Mouse (Mus musculus) olfactory bulb, adult 2 months (tissue): ENCODE measurements around the gene Palld. TPM values are rescaled to one million over a fixed set of nuclear protein-coding genes. Genes with fewer than 3 reads are reported as not detected.

Source experiments
- H3K27ac ChIP-seq: fragments of 200-500 bp; 2 replicates; pipeline ENCODE4 v1.5.1; 2012; ENCODE audit warnings: low read depth, low read length; ENCODE audit not compliant: insufficient read depth
- H3K4me1 ChIP-seq: fragments of 200-500 bp; 2 replicates; pipeline ENCODE4 v1.6.1; 2012; ENCODE audit warnings: low read length; ENCODE audit not compliant: control insufficient read depth, insufficient read depth
- H3K4me3 ChIP-seq: fragments of 200-500 bp; 2 replicates; pipeline ENCODE4 v1.5.1; 2012; ENCODE audit warnings: mild to moderate bottlenecking, low read depth, low read length, moderate library complexity; ENCODE audit not compliant: insufficient read depth
- CTCF ChIP-seq: fragments of 200-500 bp; IDR thresholded peaks from 2 replicates; pipeline ENCODE4 v1.5.1; 2012; ENCODE audit warnings: low read depth, mild to moderate bottlenecking, low read length, moderate library complexity; ENCODE audit not compliant: insufficient read depth
- POLR2A ChIP-seq: fragments of 200-500 bp; IDR thresholded peaks from 2 replicates; pipeline ENCODE4 v1.6.1; 2012; ENCODE audit warnings: mild to moderate bottlenecking, low read depth, low read length, moderate library complexity; ENCODE audit not compliant: insufficient read depth
- WGBS: fragments of 180-500 bp; shearing (Covaris S2); methylation state at CpG from one replicate; pipeline ENCODE4 v1.1.7; 2018; 5-methylcytosine and 5-hydroxymethylcytosine counted together
- polyA plus RNA-seq: library from polyadenylated mRNA; stranded (reverse); fragments of >200 nt; gene quantifications from 2 replicates; pipeline ENCODE4 v1.2.4, GENCODE M21; 2012; ENCODE audit warnings: low replicate concordance; ENCODE audit not compliant: missing spikeins, insufficient read depth, insufficient read length

Palld gene
- polyA plus RNA-seq, 1 experiment, result not detected

GRCm38 (mm10) chr8:61625656-61626210 lies 276.8 kb downstream of the Palld start:
- Histone ChIP-seq H3K4me1 (no peaks in the 10 kb centered on the region), H3K4me3 (no peak overlapping the region), H3K27ac (no peak overlapping the region)
- WGBS, result 84% methylated on average over 8 of the region's 8 CpGs
- TF ChIP-seq POLR2A (no peak), CTCF (no peak)

GRCm38 (mm10) chr8:61623485-61624417 lies 278.7 kb downstream of the Palld start:
- TF ChIP-seq CTCF, result no peak
- no peak for TF ChIP-seq POLR2A
- WGBS, result 56% methylated on average over 12 of the region's 12 CpGs

GRCm38 (mm10) chr8:61621300-61621699 lies 281.2 kb downstream of the Palld start:
- TF ChIP-seq POLR2A (no peak), CTCF (no peak)
- 81% methylated on average over 3 of the region's 3 CpGs for WGBS

More at GRCm38 (mm10) chr8:61623485-61624417, 278.7 kb downstream of the Palld start:
- Histone ChIP-seq H3K27ac (no peak overlapping the region), H3K4me3 (no peak overlapping the region), H3K4me1 (no peaks in the 10 kb centered on the region)

GRCm38 (mm10) chr8:61617651-61618050 lies 284.8 kb downstream of the Palld start:
- WGBS, result 95% methylated on average over 2 of the region's 2 CpGs
- H3K4me3 ChIP-seq, result no peak overlapping the region
- no peak overlapping the region for H3K27ac ChIP-seq
- no peaks in the 10 kb centered on the region for H3K4me1 ChIP-seq
- TF ChIP-seq CTCF (no peak), POLR2A (no peak)

More at GRCm38 (mm10) chr8:61621300-61621699, 281.2 kb downstream of the Palld start:
- Histone ChIP-seq H3K4me3 (no peak overlapping the region), H3K27ac (no peak overlapping the region), H3K4me1 (no peaks in the 10 kb centered on the region)

GRCm38 (mm10) chr8:61617049-61617448 lies 285.4 kb downstream of the Palld start:
- 89% methylated on average over 3 of the region's 3 CpGs for WGBS

GRCm38 (mm10) chr8:61615711-61616697 lies 286.5 kb downstream of the Palld start:
- H3K4me3 ChIP-seq, result no peak overlapping the region
- 78% methylated on average over 9 of the region's 9 CpGs for WGBS
- H3K27ac ChIP-seq, result no peak overlapping the region
- TF ChIP-seq POLR2A (no peak), CTCF (no peak)
- H3K4me1 ChIP-seq, result no peaks in the 10 kb centered on the region

More at GRCm38 (mm10) chr8:61617049-61617448, 285.4 kb downstream of the Palld start:
- TF ChIP-seq POLR2A, result no peak
- TF ChIP-seq CTCF, result no peak
- H3K27ac ChIP-seq, result no peak overlapping the region
- H3K4me3 ChIP-seq, result no peak overlapping the region
- no peaks in the 10 kb centered on the region for H3K4me1 ChIP-seq

GRCm38 (mm10) chr8:61611741-61612140 lies 290.7 kb downstream of the Palld start:
- WGBS, result 92% methylated on average over 6 of the region's 6 CpGs
- H3K4me3 ChIP-seq, result no peak overlapping the region
- TF ChIP-seq POLR2A (no peak), CTCF (no peak)
- H3K27ac ChIP-seq, result no peak overlapping the region
- no peaks in the 10 kb centered on the region for H3K4me1 ChIP-seq

- WGBS, result 89% methylated on average over 7 of the region's 7 CpGs
- no peak for TF ChIP-seq POLR2A
- no peak for TF ChIP-seq CTCF
- H3K27ac ChIP-seq, result no peak overlapping the region
- H3K4me1 ChIP-seq, result no peaks in the 10 kb centered on the region
- no peak overlapping the region for H3K4me3 ChIP-seq
These were observed 291.4 kb downstream of the Palld start for GRCm38 (mm10) chr8:61611077-61611476.
